10 mouse cellular contexts compared by ENCODE assay signal in genomic region chr5:96912781-96913180, GRCm38 (mm10).
DNase-seq lines count a peak whose midpoint lies in the region; ATAC-seq and TF ChIP-seq lines count a peak whose summit lies in the region.
"Had no signal": no experiment of that assay in that cellular context is flagged by ENCODE, and none has a peak within 500 bp of the region (broad histone marks: within the 10 kb centered on the region; RNA-seq: fewer than 3 reads in every experiment).

No protein-coding gene starts in this region.

- no peak for TF ChIP-seq CTCF in forebrain, postnatal 0 days (IDR thresholded peaks at IDR 0.05; ENCODE audit: low read depth)

- H3K4me2 ChIP-seq in kidney, embryonic 14.5 days (replicated peaks; ENCODE audit: low read depth, low read length) = no peak overlapping the region
- H3K4me2 ChIP-seq in liver, embryonic 15.5 days = peak overlapping the region; percentile 70
- no peak overlapping the region for H3K4me2 ChIP-seq in forebrain, postnatal 0 days (ENCODE audit: low read depth)
- H3K4me2 ChIP-seq: limb, embryonic 13.5 days had no signal

- ATAC-seq in kidney, embryonic 14.5 days (ENCODE audit: low FRiP score, low TSS enrichment) = no peak
- no peak for ATAC-seq in liver, embryonic 15.5 days (ENCODE audit: insufficient read depth)
- ATAC-seq in monocyte, adult 5-6 weeks (replicated peaks; ENCODE audit: insufficient number of reproducible peaks, low FRiP score, low TSS enrichment, poor library complexity, severe bottlenecking) = no peak
- ATAC-seq in frontal cortex, adult (ENCODE audit: low TSS enrichment) = no peak
- no peak for ATAC-seq in forebrain, postnatal 0 days

- no peak overlapping the region for H3K4me3 ChIP-seq in kidney, embryonic 14.5 days (ENCODE audit: low read length)
- H3K4me3 ChIP-seq in brown adipose tissue, adult 24 weeks (ENCODE audit: insufficient read depth, low read depth, low read length) = no peak overlapping the region
- no peak overlapping the region for H3K4me3 ChIP-seq in liver, embryonic 15.5 days (replicated peaks)
- H3K4me3 ChIP-seq in forebrain, postnatal 0 days (ENCODE audit: low read depth, low read length) = no peak overlapping the region
- H3K4me3 ChIP-seq: limb, embryonic 13.5 days had no signal

- H3K36me3 ChIP-seq in kidney, embryonic 14.5 days (ENCODE audit: control insufficient read depth, insufficient read depth, low read length) = no peaks in the 10 kb centered on the region
- H3K36me3 ChIP-seq in liver, embryonic 15.5 days (replicated peaks) = no peaks in the 10 kb centered on the region
- H3K36me3 ChIP-seq in forebrain, postnatal 0 days (ENCODE audit: insufficient read depth) = no peaks in the 10 kb centered on the region
- H3K36me3 ChIP-seq: limb, embryonic 13.5 days had no signal

- no peaks in the 10 kb centered on the region for H3K9me3 ChIP-seq in kidney, embryonic 14.5 days (ENCODE audit: control insufficient read depth, low read length)
- no peaks in the 10 kb centered on the region for H3K9me3 ChIP-seq in liver, embryonic 15.5 days (replicated peaks)
- H3K9me3 ChIP-seq in forebrain, postnatal 0 days (ENCODE audit: low read length) = no peaks in the 10 kb centered on the region
- H3K9me3 ChIP-seq: limb, embryonic 13.5 days had no signal

- H3K27ac ChIP-seq in kidney, embryonic 14.5 days (ENCODE audit: low read depth, low read length) = peak overlapping the region; percentile 15; the same call in 1 of the 2 replicates
- peak overlapping the region; percentile 80 for H3K27ac ChIP-seq in brown adipose tissue, adult 24 weeks (replicated peaks; ENCODE audit: low read depth, low read length)
- H3K27ac ChIP-seq in liver, embryonic 15.5 days (replicated peaks) = peak overlapping the region; percentile 94
- H3K27ac ChIP-seq in forebrain, postnatal 0 days (ENCODE audit: low read depth, low read length) = no peak overlapping the region
- H3K27ac ChIP-seq: limb, embryonic 13.5 days had no signal

- no peak overlapping the region for H3K9ac ChIP-seq in kidney, embryonic 14.5 days (ENCODE audit: low read depth, low read length)
- peak overlapping the region; percentile 44 for H3K9ac ChIP-seq in liver, embryonic 15.5 days
- no peak overlapping the region for H3K9ac ChIP-seq in forebrain, postnatal 0 days
- H3K9ac ChIP-seq: limb, embryonic 13.5 days had no signal

- WGBS in kidney, embryonic 14.5 days = 80% methylated on average over 4 of the region's 4 CpGs
- WGBS in liver, embryonic 15.5 days (ENCODE audit: insufficient replicate concordance) = 15% methylated on average over 4 of the region's 4 CpGs
- WGBS in forebrain, postnatal 0 days = 85% methylated on average over 4 of the region's 4 CpGs

- 0 out of 2 replicates have a peak, but pooled peaks cover under 1% of the 10 kb centered on the region for H3K4me1 ChIP-seq in kidney, embryonic 14.5 days (ENCODE audit: control insufficient read depth, insufficient read depth, low read length)
- peaks cover 12% of the 10 kb centered on the region; the same call in 1 of the 2 replicates for H3K4me1 ChIP-seq in brown adipose tissue, adult 24 weeks (ENCODE audit: control insufficient read depth, insufficient read depth, insufficient read length, low read length)
- peaks cover 91% of the 10 kb centered on the region for H3K4me1 ChIP-seq in liver, embryonic 15.5 days (replicated peaks)
- H3K4me1 ChIP-seq in forebrain, postnatal 0 days (ENCODE audit: insufficient read depth) = peaks cover 4% of the 10 kb centered on the region; the same call in 1 of the 2 replicates

- DNase-seq in kidney, postnatal 25 days = no peak
- peak; percentile 54 to 56 for DNase-seq in B cell, adult 2 months
- no peak for DNase-seq in forebrain, postnatal 0 days
- DNase-seq: cerebellum, adult 9-11 months had no signal

- H3K27me3 ChIP-seq in kidney, embryonic 14.5 days (ENCODE audit: control insufficient read depth, insufficient read depth, low read length) = no peaks in the 10 kb centered on the region
- no peaks in the 10 kb centered on the region for H3K27me3 ChIP-seq in liver, embryonic 15.5 days
- H3K27me3 ChIP-seq in forebrain, postnatal 0 days (ENCODE audit: insufficient read depth, low read length) = no peaks in the 10 kb centered on the region
- H3K27me3 ChIP-seq: limb, embryonic 13.5 days had no signal

Comparison
In these comparisons a context has a peak if more than half of its experiments do, and no peak if none do; other contexts are left out.
1. DNase-seq: peak in B cell, adult 2 months (2 of 2); none in kidney, postnatal 25 days (0 of 2) and forebrain, postnatal 0 days (single experiment).